8 mouse cellular contexts compared by ENCODE assay signal in the genomic region with DNA sequence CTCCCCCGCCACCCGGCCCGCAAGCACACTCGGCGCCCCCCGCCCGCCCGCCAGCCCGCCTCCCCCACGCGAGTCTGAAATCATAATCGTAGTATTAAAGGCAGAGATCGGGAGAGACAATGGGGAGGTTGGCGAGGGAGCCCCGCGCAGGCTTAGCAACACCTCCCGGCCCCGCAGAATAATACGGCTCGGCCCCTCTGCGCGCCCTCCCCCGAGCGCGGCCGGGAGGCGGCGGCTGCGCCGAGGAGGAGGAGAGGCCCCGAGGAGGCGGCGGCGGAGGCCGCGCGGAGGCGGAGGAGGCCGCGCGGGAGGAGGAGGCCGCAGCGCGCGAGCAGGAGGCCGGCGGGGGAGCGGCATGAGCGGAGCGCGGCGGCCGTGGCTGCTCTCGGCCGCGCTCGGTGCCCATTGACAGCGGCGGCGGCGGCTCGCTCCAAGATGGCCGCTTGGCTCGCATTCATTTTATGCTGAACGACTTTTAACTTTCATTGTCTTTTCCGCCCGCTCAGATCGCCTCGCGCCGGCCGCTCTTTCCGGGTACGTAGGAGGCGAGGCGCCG. TPM values are rescaled to one million over a fixed set of nuclear protein-coding genes. Genes with fewer than 3 reads are reported as not detected.
A peak's percentile ranks its signal among the peaks of the same experiment; 100 is the strongest.
DNase-seq lines count a peak whose midpoint lies in the region; ATAC-seq and TF ChIP-seq lines count a peak whose summit lies in the region.

TSS of gene Bmi1 (plus strand) at position 83 of the 556 bp plus-strand sequence.

- no peaks in the 10 kb centered on the region for H3K36me3 ChIP-seq in embryonic facial prominence, embryonic 15.5 days
- no peaks in the 10 kb centered on the region for H3K36me3 ChIP-seq in heart, embryonic 10.5 days
- no peaks in the 10 kb centered on the region for H3K36me3 ChIP-seq in liver, adult 2 months (ENCODE audit: control insufficient read depth, insufficient read depth, low read length)
- H3K36me3 ChIP-seq in midbrain, postnatal 0 days (ENCODE audit: insufficient read depth, low read length), result no peaks in the 10 kb centered on the region
- no peaks in the 10 kb centered on the region for H3K36me3 ChIP-seq in stomach, embryonic 16.5 days (ENCODE audit: control insufficient read depth, insufficient read depth, low read length)

- peaks cover 5% of the 10 kb centered on the region; the same call in 1 of the 2 replicates for H3K79me2 ChIP-seq in liver, adult 2 months (ENCODE audit: control insufficient read depth, insufficient read depth, low read length)

- peak within 1 kb of the TSS; percentile 94 for H3K27ac ChIP-seq in embryonic facial prominence, embryonic 15.5 days (replicated peaks)
- H3K27ac ChIP-seq in heart, embryonic 10.5 days, result peak within 1 kb of the TSS; percentile 96
- peak within 1 kb of the TSS; percentile 88 for H3K27ac ChIP-seq in liver, adult 2 months (replicated peaks; ENCODE audit: insufficient read depth, low read depth, low read length)
- peak within 1 kb of the TSS; percentile 96 for H3K27ac ChIP-seq in midbrain, postnatal 0 days (ENCODE audit: low read depth, low read length)
- H3K27ac ChIP-seq in stomach, embryonic 16.5 days (ENCODE audit: low read length), result peak within 1 kb of the TSS; percentile 92

- peaks cover 28% of the 10 kb centered on the region for H3K4me1 ChIP-seq in embryonic facial prominence, embryonic 15.5 days
- H3K4me1 ChIP-seq in heart, embryonic 10.5 days, result peaks cover 18% of the 10 kb centered on the region
- H3K4me1 ChIP-seq in liver, adult 2 months (ENCODE audit: control insufficient read depth, insufficient read depth, low read length), result peaks cover 10% of the 10 kb centered on the region
- H3K4me1 ChIP-seq in midbrain, postnatal 0 days (ENCODE audit: insufficient read depth, low read length), result peaks cover 7% of the 10 kb centered on the region; the same call in 1 of the 2 replicates
- H3K4me1 ChIP-seq in stomach, embryonic 16.5 days (ENCODE audit: control insufficient read depth, insufficient read depth, low read length), result peaks cover 25% of the 10 kb centered on the region

- TF ChIP-seq POLR2A in liver, adult 2 months (IDR thresholded peaks at IDR 0.05; ENCODE audit: extremely low read depth, insufficient read depth, low read length), result no peak

- no peak for TF ChIP-seq CTCF in liver, adult 2 months (IDR thresholded peaks at IDR 0.05; ENCODE audit: low read depth, low read length)
- TF ChIP-seq CTCF in midbrain, postnatal 0 days (IDR thresholded peaks at IDR 0.05), result no peak

- H3K4me3 ChIP-seq in embryonic facial prominence, embryonic 15.5 days (replicated peaks), result peak within 1 kb of the TSS; percentile 74
- peak within 1 kb of the TSS; percentile 85 for H3K4me3 ChIP-seq in heart, embryonic 10.5 days
- H3K4me3 ChIP-seq in liver, adult 2 months (ENCODE audit: insufficient read depth, low read depth, low read length), result peak within 1 kb of the TSS; percentile 82
- H3K4me3 ChIP-seq in midbrain, postnatal 0 days (ENCODE audit: low read depth, low read length), result peak within 1 kb of the TSS; percentile 87
- H3K4me3 ChIP-seq in stomach, embryonic 16.5 days (replicated peaks; ENCODE audit: low read length), result peak within 1 kb of the TSS; percentile 85

- under 1% methylated on average over 70 of the region's 77 CpGs for WGBS in embryonic facial prominence, embryonic 15.5 days
- under 1% methylated on average over 42 of the region's 77 CpGs for WGBS in heart, embryonic 10.5 days
- WGBS in liver, adult 2 months, result 1% methylated on average over 68 of the region's 77 CpGs
- 0% methylated on average over 40 of the region's 77 CpGs for WGBS in midbrain, postnatal 0 days
- WGBS in stomach, embryonic 16.5 days, result under 1% methylated on average over 58 of the region's 77 CpGs

- peak; percentile 79 for ATAC-seq in embryonic facial prominence, embryonic 15.5 days (ENCODE audit: insufficient number of reproducible peaks, low FRiP score, low TSS enrichment, low read depth)
- ATAC-seq in midbrain, postnatal 0 days (ENCODE audit: low FRiP score), result peak; percentile 65
- peak; percentile 73 for ATAC-seq in stomach, embryonic 16.5 days (ENCODE audit: insufficient read depth, low FRiP score)

- H3K9me3 ChIP-seq in embryonic facial prominence, embryonic 15.5 days (replicated peaks), result no peaks in the 10 kb centered on the region
- H3K9me3 ChIP-seq in heart, embryonic 10.5 days, result no peaks in the 10 kb centered on the region
- no peaks in the 10 kb centered on the region for H3K9me3 ChIP-seq in midbrain, postnatal 0 days (ENCODE audit: low read length)
- no peaks in the 10 kb centered on the region for H3K9me3 ChIP-seq in stomach, embryonic 16.5 days (replicated peaks; ENCODE audit: control insufficient read depth, low read length)

- peak within 1 kb of the TSS; percentile 86 for H3K4me2 ChIP-seq in embryonic facial prominence, embryonic 15.5 days (replicated peaks)
- peak within 1 kb of the TSS; percentile 90 for H3K4me2 ChIP-seq in midbrain, postnatal 0 days (ENCODE audit: low read depth, low read length, poor library complexity, severe bottlenecking)
- peak within 1 kb of the TSS; percentile 86 for H3K4me2 ChIP-seq in stomach, embryonic 16.5 days (ENCODE audit: low read depth, low read length)

- DNase-seq in CD4-positive helper T cell, adult 2 months (ENCODE audit: low read depth, low spot score), result peak; percentile 76
- DNase-seq in adrenal gland, postnatal 25 days, result peak; percentile 71
- no peak for DNase-seq in heart, embryonic 10.5 days (ENCODE audit: low spot score)
- DNase-seq in kidney, adult 8-10 months, result peak; percentile 62 to 63
- no peak for DNase-seq in liver, adult 2 months (ENCODE audit: extremely low read depth, low read depth, low spot score)
- peak; percentile 53 for DNase-seq in midbrain, postnatal 0 days (ENCODE audit: low spot score)

- peak within 1 kb of the TSS; percentile 78 for H3K9ac ChIP-seq in embryonic facial prominence, embryonic 15.5 days
- H3K9ac ChIP-seq in liver, adult 2 months (ENCODE audit: low read depth, low read length), result peak within 1 kb of the TSS; percentile 98
- H3K9ac ChIP-seq in midbrain, postnatal 0 days (replicated peaks; ENCODE audit: low read length, poor library complexity, severe bottlenecking), result peak within 1 kb of the TSS; percentile 96
- H3K9ac ChIP-seq in stomach, embryonic 16.5 days (ENCODE audit: low read length), result peak within 1 kb of the TSS; percentile 95

- H3K27me3 ChIP-seq in embryonic facial prominence, embryonic 15.5 days, result peaks cover 22% of the 10 kb centered on the region
- peaks cover 63% of the 10 kb centered on the region for H3K27me3 ChIP-seq in heart, embryonic 10.5 days (ENCODE audit: insufficient read depth, poor library complexity, severe bottlenecking)
- peaks cover 9% of the 10 kb centered on the region for H3K27me3 ChIP-seq in liver, adult 2 months (ENCODE audit: control insufficient read depth, insufficient read depth, low read length)
- peaks cover 15% of the 10 kb centered on the region for H3K27me3 ChIP-seq in midbrain, postnatal 0 days (ENCODE audit: insufficient read depth, low read length)
- no peaks in the 10 kb centered on the region for H3K27me3 ChIP-seq in stomach, embryonic 16.5 days (ENCODE audit: control insufficient read depth, insufficient read depth, low read length)

RNA-seq across cellular contexts. Expression of gene Bmi1, which starts in this region (rescaled TPM):
- 54.6 and 57.5 TPM in 2 replicates for total RNA-seq in adrenal gland, postnatal 25 days (2021)
- 21.9 and 22.7 TPM in 2 replicates for polyA plus RNA-seq in embryonic facial prominence, embryonic 15.5 days (2015; fragmentation: Nextera tagmentation; extraction: Ambion mirVana)
- polyA plus RNA-seq in heart, embryonic 10.5 days (2016; fragmentation: Nextera tagmentation; extraction: Ambion mirVana), result 10.0 and 16.0 TPM in 2 replicates
- total RNA-seq in liver, adult 2 months (2014; rRNA removed), result 19.9 and 20.4 TPM in 2 replicates
- 8.1 and 8.3 TPM in 2 replicates for polyA plus RNA-seq in liver, adult 2 months (2012; rRNA removed)
- total RNA-seq in midbrain, postnatal 0 days (2014; rRNA removed), result 49.1 and 64.4 TPM in 2 replicates
- polyA plus RNA-seq in midbrain, postnatal 0 days (2015; fragmentation: Nextera tagmentation; extraction: Ambion mirVana), result 11.5 and 13.1 TPM in 2 replicates
- 15.6 and 18.1 TPM in 2 replicates for polyA plus RNA-seq in stomach, embryonic 16.5 days (2015; fragmentation: Nextera tagmentation; extraction: Ambion mirVana)

Comparison
In these comparisons a context has a peak if more than half of its experiments do, and no peak if none do; other contexts are left out.
1. DNase-seq: peak in CD4-positive helper T cell, adult 2 months (single experiment), adrenal gland, postnatal 25 days (single experiment), kidney, adult 8-10 months (2 of 2) and midbrain, postnatal 0 days (single experiment); none in heart, embryonic 10.5 days (single experiment) and liver, adult 2 months (single experiment).
2. Peak in every context shown above with its lines, with median percentiles within 50 percentile points of each other: ATAC-seq, H3K27ac ChIP-seq, H3K4me2 ChIP-seq, H3K4me3 ChIP-seq and H3K9ac ChIP-seq.